Mouse (Mus musculus) A20 (cell line): ENCODE measurements around the gene Aox1.
A peak's percentile ranks its signal among the peaks of the same experiment; 100 is the strongest.

ENCODE experiments used
- DNase-seq: peaks from one replicate; pipeline ENCODE4 v3.0.0-alpha.2; 2011; ENCODE audit warnings: low read depth, low spot score

The Aox1 gene

GRCm38 (mm10) chr1:58065151-58065550, 35.4 kb downstream of the Aox1 start:
- no peak for DNase-seq

- no peak for DNase-seq
Measured at GRCm38 (mm10) chr1:58065606-58066005, 35.9 kb downstream of the Aox1 start.

GRCm38 (mm10) chr1:58069181-58069580, 39.5 kb downstream of the Aox1 start:
- DNase-seq, result no peak

- DNase-seq, result no peak
Measured at GRCm38 (mm10) chr1:58070091-58070490, 40.4 kb downstream of the Aox1 start.

GRCm38 (mm10) chr1:58071006-58071405, 41.3 kb downstream of the Aox1 start:
- DNase-seq, result no peak

GRCm38 (mm10) chr1:58071509-58071908, 41.8 kb downstream of the Aox1 start:
- no peak for DNase-seq

- DNase-seq, result no peak
Measured at GRCm38 (mm10) chr1:58072416-58072815, 42.7 kb downstream of the Aox1 start.

GRCm38 (mm10) chr1:58072991-58073730, 43.4 kb downstream of the Aox1 start:
- no peak for DNase-seq

GRCm38 (mm10) chr1:58074266-58074665, 44.5 kb downstream of the Aox1 start:
- DNase-seq, result no peak

GRCm38 (mm10) chr1:58077882-58078281, 48.2 kb downstream of the Aox1 start:
- DNase-seq, result no peak

GRCm38 (mm10) chr1:58078390-58078789, 48.7 kb downstream of the Aox1 start:
- DNase-seq, result no peak

GRCm38 (mm10) chr1:58079689-58080088, 50.0 kb downstream of the Aox1 start:
- peak; percentile 27 for DNase-seq

- DNase-seq, result no peak
Measured at GRCm38 (mm10) chr1:58080446-58080845, 50.7 kb downstream of the Aox1 start.

- no peak for DNase-seq
Measured at GRCm38 (mm10) chr1:58081356-58081755, 51.6 kb downstream of the Aox1 start.

GRCm38 (mm10) chr1:58089316-58089715, 59.6 kb downstream of the Aox1 start:
- DNase-seq, result no peak

GRCm38 (mm10) chr1:58090191-58090590, 60.5 kb downstream of the Aox1 start:
- no peak for DNase-seq

- no peak for DNase-seq
Measured at GRCm38 (mm10) chr1:58091213-58091612, 61.5 kb downstream of the Aox1 start.

- DNase-seq, result no peak
Measured at GRCm38 (mm10) chr1:58091992-58092560, 62.3 kb downstream of the Aox1 start.

GRCm38 (mm10) chr1:58097338-58097737, 67.6 kb downstream of the Aox1 start:
- DNase-seq, result no peak

GRCm38 (mm10) chr1:58099119-58099518, 69.4 kb downstream of the Aox1 start:
- DNase-seq, result no peak

- no peak for DNase-seq
Measured at GRCm38 (mm10) chr1:58101531-58102146, 71.9 kb downstream of the Aox1 start.

GRCm38 (mm10) chr1:58102494-58102893, 72.8 kb downstream of the Aox1 start:
- DNase-seq, result no peak

GRCm38 (mm10) chr1:58105685-58106084, 76.0 kb downstream of the Aox1 start:
- DNase-seq, result no peak
